20 mouse cellular contexts compared by ENCODE assay signal in the genomic region with DNA sequence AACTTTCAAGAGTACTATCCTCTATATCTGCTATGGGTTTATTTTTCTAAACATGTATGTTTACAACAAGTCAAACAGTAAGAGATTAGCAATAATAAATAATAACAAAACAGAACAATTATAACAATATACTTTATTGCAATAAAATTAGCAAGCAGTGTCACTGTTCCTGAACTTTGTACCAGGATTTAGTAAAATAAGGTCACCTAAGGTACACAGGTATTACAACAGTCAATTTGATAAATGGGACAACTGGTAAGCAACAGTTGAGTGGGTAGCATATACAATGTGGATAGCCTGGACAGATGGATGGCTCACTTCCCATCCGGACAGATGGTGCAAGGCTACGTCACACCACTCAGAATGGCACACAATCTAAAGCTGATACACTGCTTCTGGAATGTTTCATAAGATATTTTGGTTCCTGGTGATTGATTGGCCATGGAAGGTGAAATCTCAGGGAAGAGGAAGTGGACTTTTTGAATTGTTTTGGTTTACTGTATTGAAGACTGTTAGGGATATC. TPM values are rescaled to one million over a fixed set of nuclear protein-coding genes. Genes with fewer than 3 reads are reported as not detected.
DNase-seq lines count a peak whose midpoint lies in the region; ATAC-seq and TF ChIP-seq lines count a peak whose summit lies in the region.
"Had no signal": no experiment of that assay in that cellular context is flagged by ENCODE, and none has a peak within 500 bp of the region (broad histone marks: within the 10 kb centered on the region; RNA-seq: fewer than 3 reads in every experiment).

No protein-coding gene starts in this region.

- peaks cover 28% of the 10 kb centered on the region for H3K4me1 ChIP-seq in forebrain, embryonic 16.5 days (replicated peaks; ENCODE audit: control insufficient read depth, insufficient read depth, low read length)
- H3K4me1 ChIP-seq in forebrain, embryonic 10.5 days = peaks cover 48% of the 10 kb centered on the region
- peaks cover 9% of the 10 kb centered on the region for H3K4me1 ChIP-seq in liver, adult 2 months (ENCODE audit: control insufficient read depth, insufficient read depth, low read length)

- H3K4me2 ChIP-seq in forebrain, embryonic 16.5 days (ENCODE audit: low read length) = no peak overlapping the region
- H3K4me2 ChIP-seq: hindbrain, embryonic 15.5 days; limb, embryonic 15.5 days; lung, embryonic 14.5 days had no signal

- no peak overlapping the region for H3K9ac ChIP-seq in forebrain, embryonic 16.5 days (replicated peaks; ENCODE audit: low read depth, low read length)
- H3K9ac ChIP-seq in liver, adult 2 months (ENCODE audit: low read depth, low read length) = no peak overlapping the region
- H3K9ac ChIP-seq: hindbrain, embryonic 15.5 days; limb, embryonic 15.5 days; lung, embryonic 14.5 days had no signal

- no peaks in the 10 kb centered on the region for H3K79me2 ChIP-seq in liver, adult 2 months (ENCODE audit: control insufficient read depth, insufficient read depth, low read length)

- H3K27me3 ChIP-seq in forebrain, embryonic 16.5 days (replicated peaks; ENCODE audit: control insufficient read depth, insufficient read depth, low read length) = no peaks in the 10 kb centered on the region
- no peaks in the 10 kb centered on the region for H3K27me3 ChIP-seq in forebrain, embryonic 10.5 days (ENCODE audit: poor library complexity, severe bottlenecking)
- H3K27me3 ChIP-seq in liver, adult 2 months (ENCODE audit: control insufficient read depth, insufficient read depth, low read length) = no peaks in the 10 kb centered on the region
- H3K27me3 ChIP-seq: hindbrain, embryonic 15.5 days; limb, embryonic 15.5 days had no signal

- H3K4me3 ChIP-seq in forebrain, embryonic 16.5 days (replicated peaks; ENCODE audit: low read length) = no peak overlapping the region
- no peak overlapping the region for H3K4me3 ChIP-seq in forebrain, embryonic 10.5 days
- H3K4me3 ChIP-seq in liver, adult 2 months (ENCODE audit: insufficient read depth, low read depth, low read length) = no peak overlapping the region
- H3K4me3 ChIP-seq: heart, adult 2 months; hindbrain, embryonic 15.5 days; limb, embryonic 15.5 days had no signal

- no peaks in the 10 kb centered on the region for H3K9me3 ChIP-seq in forebrain, embryonic 16.5 days (ENCODE audit: control insufficient read depth, low read length)
- no peaks in the 10 kb centered on the region for H3K9me3 ChIP-seq in forebrain, embryonic 10.5 days
- H3K9me3 ChIP-seq: hindbrain, embryonic 15.5 days; limb, embryonic 15.5 days had no signal

- 69% methylated on average over 2 of the region's 2 CpGs for WGBS in forebrain, embryonic 16.5 days
- WGBS in forebrain, embryonic 10.5 days = 96% methylated on average over 2 of the region's 2 CpGs
- whole genome bisulfite sequencing in liver, adult 2 months = 75% methylated on average over 2 of the region's 2 CpGs

- peaks cover 4% of the 10 kb centered on the region for H3K36me3 ChIP-seq in forebrain, embryonic 16.5 days (ENCODE audit: control insufficient read depth, insufficient read depth)
- peaks cover 44% of the 10 kb centered on the region for H3K36me3 ChIP-seq in forebrain, embryonic 10.5 days (replicated peaks)
- no peaks in the 10 kb centered on the region; the same call in 1 of the 2 replicates for H3K36me3 ChIP-seq in liver, adult 2 months (ENCODE audit: control insufficient read depth, insufficient read depth, low read length)

- ATAC-seq in forebrain, embryonic 16.5 days = peak; percentile 64; the same call in 1 of the 2 replicates
- ATAC-seq: activated CD4-positive, CD25-positive, alpha-beta regulatory T cell, adult 4 months; midbrain, embryonic 16.5 days had no signal

- TF ChIP-seq CTCF in liver, adult 2 months (IDR thresholded peaks at IDR 0.05; ENCODE audit: low read depth, low read length) = no peak

- TF ChIP-seq POLR2A in liver, adult 2 months (IDR thresholded peaks at IDR 0.05; ENCODE audit: extremely low read depth, insufficient read depth, low read length) = no peak

- H3K27ac ChIP-seq in forebrain, embryonic 16.5 days (ENCODE audit: low read length) = no peak overlapping the region
- H3K27ac ChIP-seq in forebrain, embryonic 10.5 days = no peak overlapping the region
- no peak overlapping the region for H3K27ac ChIP-seq in liver, adult 2 months (replicated peaks; ENCODE audit: insufficient read depth, low read depth, low read length)
- H3K27ac ChIP-seq: heart, adult 2 months; hindbrain, embryonic 15.5 days; limb, embryonic 15.5 days; macrophage; stomach, postnatal 0 days had no signal

- DNase-seq in forebrain, embryonic 10.5 days (ENCODE audit: extremely low spot score, low spot score) = no peak
- peak; percentile 61 for DNase-seq in liver, adult 2 months (ENCODE audit: extremely low read depth, low read depth, low spot score)
- no peak for DNase-seq in liver
- peak; percentile 90 for DNase-seq in cerebellum, adult 11-12 months
- DNase-seq in cerebellum, postnatal 36 days = peak; percentile 90 to 94
- DNase-seq in ovary, postnatal 10 days (ENCODE audit: low spot score) = no peak
- no peak for DNase-seq in urinary bladder, postnatal 36 days (ENCODE audit: low spot score in 2 of 2)
- DNase-seq: adrenal gland, postnatal 25 days; heart, adult 2 months; heart, postnatal 10 days; kidney, adult 18-20 months; kidney, postnatal 36 days; lung, embryonic 14.5 days had no signal

RNA-seq across cellular contexts. Expression of a gene that starts 59.1 kb away (rescaled TPM):
- polyA plus RNA-seq in forebrain, embryonic 16.5 days (2015; fragmentation: Nextera tagmentation; extraction: Ambion mirVana) = 12.5 and 15.7 TPM in 2 replicates
- polyA plus RNA-seq in forebrain, embryonic 10.5 days (2016; fragmentation: Nextera tagmentation; extraction: Ambion mirVana) = 2.1 and 2.4 TPM in 2 replicates
- total RNA-seq in liver, adult 2 months (2014; rRNA removed) = 0.65 and 0.87 TPM in 2 replicates
- 1.4 and 2.8 TPM in 2 replicates for polyA plus RNA-seq in liver, adult 2 months (2012; rRNA removed)
- polyA plus RNA-seq: activated CD4-positive, CD25-positive, alpha-beta regulatory T cell, adult 4 months had no signal

Comparison
In these comparisons a context has a peak if more than half of its experiments do, and no peak if none do; other contexts are left out.
1. DNase-seq: peak in liver, adult 2 months (single experiment), cerebellum, adult 11-12 months (single experiment) and cerebellum, postnatal 36 days (2 of 2); none in forebrain, embryonic 10.5 days (single experiment), liver (single experiment), ovary, postnatal 10 days (single experiment) and urinary bladder, postnatal 36 days (0 of 2).